Mouse (Mus musculus) cortical plate, adult 2 months (tissue): ENCODE data around the gene 1110032F04Rik.

Experiments used
- CTCF ChIP-seq: fragments of 200-500 bp; IDR thresholded peaks from 2 replicates; pipeline ENCODE4 v1.5.1; 2011; ENCODE audit warnings: mild to moderate bottlenecking, control low read depth, low read length; ENCODE audit not compliant: insufficient read depth; ENCODE audit errors: extremely low read depth
- POLR2A ChIP-seq: fragments of 200-500 bp; IDR thresholded peaks from 2 replicates; pipeline ENCODE4 v1.6.1; 2011; ENCODE audit warnings: mild to moderate bottlenecking, low read length, control low read depth; ENCODE audit not compliant: insufficient read depth; ENCODE audit errors: extremely low read depth

DNA sequence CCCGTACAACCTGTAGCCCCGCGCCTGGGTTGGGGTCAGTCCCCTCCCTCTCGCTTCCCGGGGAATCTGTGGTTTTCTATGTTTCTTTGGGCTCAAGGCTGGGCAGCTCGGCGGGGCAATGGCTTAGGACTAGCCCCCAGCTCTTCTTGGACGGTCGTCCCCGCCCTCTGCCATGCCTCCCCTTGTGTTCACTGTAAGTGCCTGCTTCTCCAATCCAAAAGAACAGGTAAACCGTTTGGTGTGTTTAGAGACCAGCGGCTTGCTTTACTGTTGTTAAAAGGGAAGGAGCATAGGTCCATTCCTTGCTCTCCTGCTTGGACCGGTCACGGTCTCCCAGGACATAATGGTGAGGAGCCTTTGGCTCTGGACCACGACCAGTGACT is 1.2 kb downstream of the 1110032F04Rik start:
- TF ChIP-seq CTCF: no peak
- TF ChIP-seq POLR2A: no peak
